Mouse (Mus musculus) cerebellum, adult 18-20 months (tissue): ENCODE data around the gene Apoc1.

Experiments
- DNase-seq, 2 experiments: peaks; one replicate each; pipeline ENCODE4 v3.0.0; 2021

Apoc1 gene

GRCm38 (mm10) chr7:19683771-19684201 is 8.7 kb downstream of the Apoc1 start:
- DNase-seq = no peak

GRCm38 (mm10) chr7:19682979-19683378 is 9.5 kb downstream of the Apoc1 start:
- no peak for DNase-seq

- DNase-seq = no peak
Observed at GRCm38 (mm10) chr7:19681202-19681694, 11.2 kb downstream of the Apoc1 start, which contains the start of the genes Gm44805 and Apoc4. Gene Gm44805 (minus strand): TSS chr7:19681423. Gene Apoc4 (minus strand): TSS chr7:19681479.

GRCm38 (mm10) chr7:19680702-19681101 is 11.8 kb downstream of the Apoc1 start:
- no peak for DNase-seq

GRCm38 (mm10) chr7:19678901-19679300 is 13.6 kb downstream of the Apoc1 start:
- no peak for DNase-seq

GRCm38 (mm10) chr7:19677872-19678271 is 14.6 kb downstream of the Apoc1 start, which contains the start of gene Apoc2:
Gene Apoc2 (minus strand): TSS chr7:19677941.
- no peak for DNase-seq

GRCm38 (mm10) chr7:19676662-19677061 is 15.8 kb downstream of the Apoc1 start:
- no peak for DNase-seq

GRCm38 (mm10) chr7:19675824-19676223 is 16.6 kb downstream of the Apoc1 start:
- no peak for DNase-seq

- no peak for DNase-seq
Observed at GRCm38 (mm10) chr7:19673083-19673699, 19.3 kb downstream of the Apoc1 start.

- DNase-seq = no peak
Observed at GRCm38 (mm10) chr7:19671511-19671910, 20.9 kb downstream of the Apoc1 start.

GRCm38 (mm10) chr7:19668947-19669721 is 23.3 kb downstream of the Apoc1 start:
- DNase-seq = peak; percentile 94 to 95

- no peak for DNase-seq
Observed at GRCm38 (mm10) chr7:19667434-19667833, 25.0 kb downstream of the Apoc1 start.

GRCm38 (mm10) chr7:19666750-19667149 is 25.7 kb downstream of the Apoc1 start:
- no peak for DNase-seq

GRCm38 (mm10) chr7:19664955-19665841 is 27.3 kb downstream of the Apoc1 start, which contains the start of gene Clptm1:
Gene Clptm1 (minus strand): TSS chr7:19665033.
- peak; percentile 94 to 97 for DNase-seq

GRCm38 (mm10) chr7:19664455-19664954 is 28.0 kb downstream of the Apoc1 start:
- DNase-seq = no peak

- peak; percentile 15 to 24 for DNase-seq
Observed at GRCm38 (mm10) chr7:19663940-19664339, 28.5 kb downstream of the Apoc1 start.

GRCm38 (mm10) chr7:19652614-19653013 is 39.8 kb downstream of the Apoc1 start:
- DNase-seq = no peak

GRCm38 (mm10) chr7:19651063-19651786 is 41.2 kb downstream of the Apoc1 start:
- no peak for DNase-seq

- DNase-seq = no peak
Observed at GRCm38 (mm10) chr7:19641223-19641622, 51.2 kb downstream of the Apoc1 start.
